Mouse (Mus musculus) layer of hippocampus, postnatal 25 days (tissue): ENCODE measurements around the gene Ankrd61. TPM values are rescaled to one million over a fixed set of nuclear protein-coding genes. Genes with fewer than 3 reads are reported as not detected.
A peak's percentile ranks its signal among the peaks of the same experiment; 100 is the strongest.

Experiments
- DNase-seq, 2 experiments: peaks; one replicate each; pipeline ENCODE4 v3.0.0; 2022; ENCODE audit warnings: mixed read lengths in 2 of 2, low spot score in 1 of 2; ENCODE audit errors: extremely low spot score in 1 of 2
- total RNA-seq, 2 experiments: library from RNA; stranded (reverse); gene quantifications; 2 replicates each; pipeline ENCODE4 v1.2.3; 2021

The Ankrd61 gene
- total RNA-seq, 2 experiments from 2014 or later, result 0.15 TPM; not detected in 1

DNA sequence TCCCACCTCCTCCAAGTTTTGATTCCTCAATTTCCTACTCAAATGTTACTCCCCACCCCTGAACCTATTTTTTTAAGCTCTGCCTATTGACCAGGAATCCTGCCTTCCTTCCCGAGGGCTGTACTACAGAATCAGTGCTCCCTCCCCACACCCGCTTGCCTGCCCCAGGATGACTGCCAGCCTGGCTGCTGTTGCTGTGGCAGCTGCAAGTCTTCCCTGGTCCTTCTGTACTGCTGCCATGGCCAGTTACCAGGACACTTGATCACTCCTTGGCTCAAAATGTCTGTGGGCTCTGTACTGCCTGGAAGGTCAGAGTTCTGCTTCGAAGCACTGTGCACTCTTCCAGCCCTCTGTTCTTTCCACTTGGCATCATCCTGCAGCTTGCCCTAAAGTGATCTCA, 4.6 kb upstream of the Ankrd61 start:
- peak in 1 of 2 experiments; percentile 19 for DNase-seq

DNA sequence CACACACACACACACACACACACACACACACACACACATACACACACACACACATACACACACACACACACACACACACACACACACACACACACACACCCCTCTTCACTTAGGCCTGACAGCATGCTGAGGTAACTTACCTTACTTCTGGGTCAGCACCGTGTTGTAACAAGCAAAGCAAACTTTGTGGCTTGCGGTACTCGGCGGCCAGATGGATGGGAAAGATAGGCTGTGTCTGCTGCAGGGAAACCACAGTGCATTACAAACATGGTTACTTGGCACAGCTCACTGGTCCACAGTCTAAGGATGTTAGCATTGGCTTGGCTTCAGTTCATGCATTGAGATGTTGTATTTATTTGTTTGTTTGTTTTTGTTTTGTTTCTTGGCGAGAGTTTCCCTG, 4.1 kb downstream of the Ankrd61 start:
- DNase-seq, result no peak

DNA sequence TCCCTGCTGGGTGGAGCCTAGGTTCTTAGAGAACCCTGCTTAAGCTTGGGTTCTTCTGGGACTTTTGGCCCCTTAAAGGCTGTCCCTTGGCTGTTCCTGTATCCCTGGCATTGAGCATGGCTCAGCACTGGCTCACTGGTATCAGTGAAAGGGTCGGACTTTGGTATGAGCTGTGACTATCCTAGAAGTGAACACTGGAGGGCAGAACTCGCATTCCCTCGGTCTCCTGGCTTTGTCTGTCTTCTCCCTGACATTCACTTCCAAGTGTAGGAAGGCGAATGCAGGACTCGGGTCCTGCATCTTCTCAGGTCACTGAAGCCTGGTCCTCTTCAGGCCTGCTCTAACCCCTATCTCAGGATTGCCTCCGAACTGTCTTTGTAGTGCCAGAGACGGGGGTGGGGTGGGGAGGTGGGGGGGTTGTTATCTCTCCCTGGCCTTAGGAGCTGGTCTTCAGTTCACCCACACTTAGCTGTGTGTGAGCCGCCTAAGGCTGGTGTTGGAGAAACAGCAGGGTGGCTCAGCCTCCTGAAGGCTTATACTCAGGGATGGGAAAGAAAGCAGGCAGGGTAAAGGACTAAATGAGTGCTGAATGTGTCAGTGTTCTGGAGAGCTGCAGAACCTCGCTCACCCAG, 5.1 kb downstream of the Ankrd61 start:
- no peak for DNase-seq

DNA sequence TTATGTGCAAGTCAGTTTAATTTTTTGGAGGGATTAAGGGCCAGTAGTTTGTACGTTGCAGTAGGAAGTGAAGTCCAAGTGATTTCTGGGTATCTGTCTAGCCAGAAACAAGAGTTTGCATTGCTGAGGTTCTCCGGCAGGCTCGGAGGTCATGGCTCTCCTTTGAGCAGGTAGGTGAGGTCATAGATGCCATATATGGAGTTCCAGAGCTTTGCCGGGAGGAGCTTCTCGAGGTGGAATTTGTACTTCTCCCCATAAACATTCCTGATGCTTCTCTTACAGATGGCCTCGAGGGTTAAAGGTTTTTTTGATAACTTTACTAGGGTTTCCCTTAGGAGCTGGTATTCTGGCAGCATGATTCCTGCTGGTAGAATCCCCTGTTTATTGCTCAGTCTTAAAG, 6.7 kb downstream of the Ankrd61 start:
- no peak for DNase-seq

DNA sequence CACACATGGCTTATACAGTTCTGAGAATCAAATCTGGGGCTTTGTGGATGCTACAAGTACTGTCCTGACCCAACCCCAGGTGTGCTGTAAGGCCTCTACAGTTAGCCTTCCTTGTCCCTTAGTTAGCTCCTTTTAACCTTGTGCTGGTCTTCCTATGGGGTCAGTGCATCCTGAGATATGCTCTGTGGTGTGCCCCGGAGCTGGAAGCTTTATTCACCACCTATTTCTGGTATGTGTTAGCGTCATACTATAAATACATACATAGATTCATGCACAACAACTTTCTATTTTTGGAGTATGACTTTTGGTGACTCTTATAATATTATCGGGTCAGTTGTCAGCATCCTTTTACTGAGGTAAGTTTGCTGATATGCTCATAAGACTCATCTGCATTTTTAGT, 12.2 kb downstream of the Ankrd61 start:
- no peak for DNase-seq

DNA sequence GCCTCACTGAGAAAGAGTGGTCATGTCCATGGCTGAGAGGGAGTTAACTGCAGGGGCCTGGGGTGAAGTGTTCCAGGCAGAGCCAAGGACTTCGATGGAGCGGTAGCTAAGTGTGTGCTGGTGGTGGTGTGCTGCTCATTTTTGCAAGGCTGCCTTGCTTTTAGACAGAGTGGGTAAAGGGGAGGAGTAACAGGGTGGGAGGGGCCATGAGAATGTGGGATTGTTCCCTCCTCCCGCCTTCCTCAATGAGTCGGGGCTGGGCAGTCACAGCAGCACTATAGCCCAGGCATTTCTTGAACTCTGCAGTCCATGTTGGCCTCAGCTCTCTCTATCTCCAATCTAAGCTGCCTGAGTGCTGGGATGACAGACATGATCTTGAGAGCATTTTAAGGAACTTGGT, 22.9 kb downstream of the Ankrd61 start:
- no peak for DNase-seq

DNA sequence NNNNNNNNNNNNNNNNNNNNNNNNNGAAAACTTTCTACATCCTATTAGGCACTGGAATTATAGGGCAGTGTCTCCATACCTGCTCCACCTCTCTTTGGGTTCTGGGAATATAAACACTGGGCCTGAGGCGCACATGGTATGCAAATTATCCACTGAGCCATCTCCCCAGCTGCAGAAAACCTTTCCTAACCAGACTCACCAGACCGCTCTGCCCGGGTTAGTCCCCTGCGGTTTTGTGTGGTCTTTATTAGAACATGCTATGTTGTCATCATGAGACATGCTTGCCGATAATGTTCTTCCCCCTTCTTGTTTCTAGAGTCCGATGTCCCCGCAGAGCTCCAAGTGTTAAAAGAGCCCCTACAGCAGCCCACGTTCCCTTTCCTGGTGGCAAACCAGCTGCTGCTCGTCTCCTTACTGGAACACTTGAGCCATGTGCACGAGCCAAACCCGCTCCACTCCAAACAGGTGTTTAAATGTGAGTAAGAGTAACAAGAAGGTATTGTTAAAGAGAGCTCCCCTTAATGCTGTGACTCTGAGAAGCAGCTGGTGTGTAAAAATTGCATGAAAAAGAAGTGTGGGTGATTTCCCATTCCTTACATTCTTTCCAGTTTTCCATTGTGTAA, 25.8 kb downstream of the Ankrd61 start:
- no peak for DNase-seq

Other genes starting within 250 kb of the Ankrd61 start
- gene Usp42, start 165.4 kb downstream of the Ankrd61 start, total RNA-seq, result 10 to 100 TPM; 17.0 to 26.5 TPM
- gene Eif2ak1, start 79.9 kb downstream of the Ankrd61 start, total RNA-seq, result 10 to 100 TPM; 41.3 to 41.7 TPM
- gene Aimp2, start 12.2 kb upstream of the Ankrd61 start, total RNA-seq, result 10 to 100 TPM; 31.3 to 31.4 TPM
- gene Pms2, start 12.3 kb upstream of the Ankrd61 start, total RNA-seq, result 10 to 100 TPM; 11.4 to 16.3 TPM
- gene Gm42421, start 30.5 kb upstream of the Ankrd61 start, total RNA-seq, result 1 to 10 TPM in 1 of 2 experiments, under 1 TPM in 1; 0.64 to 3.7 TPM
- 1 to 10 TPM; 2.4 TPM for gene Rsph10b, start 35.4 kb upstream of the Ankrd61 start, total RNA-seq
- gene Ccz1, start 117.2 kb upstream of the Ankrd61 start, total RNA-seq, result 10 to 100 TPM; 35.2 to 38.2 TPM
- gene Ocm, start 129.0 kb upstream of the Ankrd61 start, total RNA-seq, result not detected
- 10 to 100 TPM; 92.3 to 94.2 TPM for gene Lmtk2, start 202.8 kb upstream of the Ankrd61 start, total RNA-seq